Mouse (Mus musculus): ENCODE data around the gene Sec31b. TPM values are rescaled to one million over a fixed set of nuclear protein-coding genes. Genes with fewer than 3 reads are reported as not detected.

Gene Sec31b
- polyA plus RNA-seq, 1 experiment from 2014 or later: 0.54 TPM

DNA sequence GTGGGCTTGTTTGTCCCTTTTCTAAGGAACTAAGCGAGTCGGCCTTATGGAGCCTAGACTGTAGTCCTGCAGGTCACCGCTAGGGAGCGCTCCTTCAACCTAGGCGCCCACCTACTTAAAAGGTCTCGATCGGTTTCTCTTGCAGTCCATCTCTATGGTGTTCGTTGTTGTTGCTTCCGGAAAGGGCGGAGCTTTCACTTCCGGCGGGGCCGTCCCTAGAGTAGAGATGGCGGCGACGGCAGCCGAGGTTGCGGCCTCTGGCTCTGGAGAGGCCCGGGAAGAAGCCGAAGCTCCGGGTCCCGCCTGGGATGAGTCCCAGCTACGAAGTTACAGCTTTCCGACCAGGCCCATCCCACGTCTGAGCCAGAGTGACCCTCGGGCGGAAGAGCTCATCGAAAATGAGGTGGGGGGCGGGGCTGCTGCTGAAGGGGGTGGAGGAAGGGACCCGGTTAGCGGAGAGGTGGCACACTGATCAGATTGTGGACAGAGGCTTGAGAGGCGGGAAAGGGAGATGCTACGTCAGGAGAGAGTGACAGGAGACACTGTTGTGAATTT is 17.1 kb upstream of the Sec31b start, which contains the start of gene Hif1an:
Gene Hif1an (plus strand): TSS at position 199 of the 555 bp plus-strand sequence.
- Histone ChIP-seq H3K4me3 (peak within 1 kb of the TSS; percentile 82), H3K9me3 (no peaks in the 10 kb centered on the region), H3K27me3 (ENCODE audit: insufficient read depth, poor library complexity, severe bottlenecking) (peaks cover 9% of the 10 kb centered on the region; the same call in 1 of the 2 replicates), H3K4me1 (replicated peaks) (peaks cover 16% of the 10 kb centered on the region), H3K36me3 (peaks cover 38% of the 10 kb centered on the region), H3K27ac (peak within 1 kb of the TSS; percentile 94)
- WGBS: under 1% methylated on average over 33 of the region's 33 CpGs
- peak; percentile 96 for DNase-seq (ENCODE audit: low spot score)

DNA sequence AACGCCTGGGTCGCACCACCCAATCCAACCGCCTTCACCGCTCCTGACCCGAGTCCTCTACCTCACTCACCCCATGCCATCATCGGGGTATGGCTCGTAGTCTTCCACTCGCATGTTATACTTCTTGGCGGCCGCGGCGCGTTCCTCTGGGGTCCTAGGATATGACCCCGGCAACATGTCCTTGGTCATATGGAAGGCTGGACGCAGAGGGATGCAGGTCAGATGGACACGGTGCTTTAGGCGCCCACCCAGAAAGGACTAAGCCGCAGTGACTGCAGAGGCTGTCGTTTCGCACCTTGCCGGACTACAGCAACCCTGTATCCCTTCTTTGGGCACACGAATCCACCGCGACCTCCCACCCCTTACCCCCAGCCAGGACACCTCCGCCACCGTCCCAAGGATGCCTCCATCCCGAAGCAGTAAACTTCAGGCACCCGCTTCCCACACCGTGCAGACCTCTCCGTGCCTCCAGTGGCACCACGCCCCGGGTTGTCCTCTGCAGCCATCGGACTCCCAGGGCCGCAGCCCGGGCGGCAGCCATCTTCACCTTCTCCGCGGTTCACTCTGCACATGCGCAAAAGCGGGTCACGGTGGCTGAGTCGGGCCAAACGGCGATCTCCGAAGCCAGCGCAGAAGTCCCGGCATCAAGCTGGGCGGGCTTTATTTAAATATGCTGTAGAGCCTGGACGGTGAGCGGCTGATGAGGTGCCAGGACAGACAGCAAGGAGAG is 9.4 kb upstream of the Sec31b start, which contains the start of gene Ndufb8:
Gene Ndufb8 (minus strand): TSS at position 580 of the 730 bp plus-strand sequence.
- peaks cover 12% of the 10 kb centered on the region; the same call in 1 of the 2 replicates for H3K27me3 ChIP-seq (ENCODE audit: insufficient read depth, poor library complexity, severe bottlenecking)
- peaks cover 36% of the 10 kb centered on the region for H3K36me3 ChIP-seq
- peak within 1 kb of the TSS; percentile 96 for H3K27ac ChIP-seq
- WGBS: under 1% methylated on average over 50 of the region's 50 CpGs
- peaks cover 19% of the 10 kb centered on the region for H3K4me1 ChIP-seq (replicated peaks)
- peak within 1 kb of the TSS; percentile 94 for H3K4me3 ChIP-seq
- peak; percentile 98 for DNase-seq (ENCODE audit: low spot score)
- H3K9me3 ChIP-seq: no peaks in the 10 kb centered on the region

DNA sequence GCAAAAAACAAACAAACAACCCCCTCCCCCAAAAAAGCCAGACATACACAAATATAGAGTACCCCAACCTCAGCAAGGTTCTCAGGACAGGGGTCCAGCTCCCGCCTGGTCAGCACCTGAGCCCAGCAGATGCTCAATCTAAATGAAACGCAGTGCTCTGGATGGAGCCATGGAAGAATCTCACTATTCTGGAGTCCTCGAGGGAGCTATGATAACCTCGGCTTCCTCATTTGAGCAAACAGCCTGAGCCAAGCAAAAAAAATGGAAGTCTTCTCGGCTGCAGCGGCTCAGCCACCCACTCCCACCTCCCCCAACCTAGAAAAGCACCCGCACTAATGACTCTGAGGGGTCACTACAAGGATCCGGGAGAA is 8.8 kb upstream of the Sec31b start:
- WGBS: 9% methylated on average over 8 of the region's 8 CpGs
- Histone ChIP-seq H3K27ac (peak overlapping the region; percentile 96), H3K9me3 (no peaks in the 10 kb centered on the region), H3K36me3 (peaks cover 42% of the 10 kb centered on the region), H3K4me3 (peak overlapping the region; percentile 94), H3K27me3 (ENCODE audit: insufficient read depth, poor library complexity, severe bottlenecking) (peaks cover 9% of the 10 kb centered on the region; the same call in 1 of the 2 replicates), H3K4me1 (replicated peaks) (peaks cover 19% of the 10 kb centered on the region)
- no peak for DNase-seq (ENCODE audit: low spot score)

DNA sequence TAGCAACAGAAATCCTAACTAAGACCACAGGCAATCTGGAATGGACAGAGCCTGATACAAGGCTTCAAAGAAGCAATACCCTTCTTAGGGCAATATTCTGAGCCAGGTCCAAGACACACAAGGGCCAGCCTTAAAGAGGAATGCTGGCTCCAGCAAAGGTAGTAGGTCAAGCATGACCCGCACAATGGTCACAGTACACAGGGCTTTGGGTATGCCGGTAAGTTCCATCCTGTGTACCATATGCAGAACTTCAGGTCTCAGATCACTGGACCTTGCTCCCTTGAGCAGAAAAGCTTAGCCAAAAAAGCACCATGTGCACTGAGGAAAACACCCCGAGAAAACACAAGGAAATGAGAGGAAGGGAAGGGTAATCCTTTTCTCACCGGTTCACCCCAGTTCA is 7.6 kb upstream of the Sec31b start:
- Histone ChIP-seq H3K36me3 (peaks cover 53% of the 10 kb centered on the region), H3K27me3 (ENCODE audit: insufficient read depth, poor library complexity, severe bottlenecking) (peaks cover 6% of the 10 kb centered on the region; the same call in 1 of the 2 replicates), H3K27ac (no peak overlapping the region), H3K4me3 (no peak overlapping the region), H3K9me3 (no peaks in the 10 kb centered on the region), H3K4me1 (replicated peaks) (peaks cover 19% of the 10 kb centered on the region)
- WGBS: 92% methylated on average over 4 of the region's 4 CpGs
- DNase-seq (ENCODE audit: low spot score): no peak

DNA sequence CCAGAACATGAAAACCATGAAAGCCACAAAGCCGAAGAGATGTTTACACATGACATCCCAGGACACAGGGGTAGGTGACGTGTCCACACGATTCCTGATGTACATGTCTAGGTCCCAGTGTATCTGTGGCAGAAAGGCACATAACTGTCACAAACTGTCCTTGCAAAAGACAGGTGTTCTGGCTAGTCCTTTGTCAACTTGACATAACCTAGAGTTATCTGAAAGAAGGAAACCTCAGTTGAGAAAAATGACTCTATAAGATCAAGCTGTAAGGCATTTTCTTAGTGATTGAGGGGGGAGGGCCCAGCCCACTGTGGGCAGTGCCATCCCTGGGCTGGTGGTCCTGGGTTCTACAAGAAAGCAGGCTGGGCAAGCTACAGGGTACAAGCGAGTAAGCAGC is 7.1 kb upstream of the Sec31b start, which contains the start of gene Gm20538:
Gene Gm20538 (minus strand): TSS at position 101 of the 400 bp plus-strand sequence.
- no peak for DNase-seq (ENCODE audit: low spot score)
- Histone ChIP-seq H3K4me3 (no peak within 1 kb of the TSS), H3K9me3 (no peaks in the 10 kb centered on the region), H3K36me3 (peaks cover 59% of the 10 kb centered on the region), H3K27ac (no peak within 1 kb of the TSS), H3K27me3 (ENCODE audit: insufficient read depth, poor library complexity, severe bottlenecking) (peaks cover 3% of the 10 kb centered on the region; the same call in 1 of the 2 replicates), H3K4me1 (replicated peaks) (peaks cover 19% of the 10 kb centered on the region)
- WGBS: 97% methylated on average over 4 of the region's 4 CpGs

DNA sequence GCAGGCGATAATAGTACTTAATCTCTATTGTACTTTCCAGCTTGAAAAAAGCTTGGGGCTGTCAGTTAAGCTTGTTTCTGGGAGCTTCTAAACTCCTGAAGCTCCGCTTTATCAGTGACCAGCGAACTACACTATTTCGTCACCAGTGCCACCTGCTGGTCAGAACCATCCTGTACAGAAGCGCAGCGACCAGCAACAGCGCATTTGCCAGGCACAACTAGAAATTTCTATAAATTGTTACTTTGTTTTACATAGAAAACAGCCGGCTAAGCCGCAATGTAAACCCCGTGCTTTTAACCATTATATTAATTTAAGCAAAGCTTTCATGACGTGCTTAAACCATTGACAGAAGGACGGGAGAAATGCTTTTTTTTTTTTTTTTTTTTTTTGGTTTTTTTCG is 889 bp downstream of the Sec31b start:
- peaks cover 22% of the 10 kb centered on the region for H3K36me3 ChIP-seq
- H3K27ac ChIP-seq: no peak overlapping the region
- DNase-seq (ENCODE audit: low spot score): peak; percentile 78
- H3K27me3 ChIP-seq (ENCODE audit: insufficient read depth, poor library complexity, severe bottlenecking): peaks cover 25% of the 10 kb centered on the region
- WGBS: 5% methylated on average over 13 of the region's 13 CpGs
- peaks cover 8% of the 10 kb centered on the region for H3K4me1 ChIP-seq (replicated peaks)
- H3K9me3 ChIP-seq: peaks cover 19% of the 10 kb centered on the region
- peak overlapping the region; percentile 72 for H3K4me3 ChIP-seq

DNA sequence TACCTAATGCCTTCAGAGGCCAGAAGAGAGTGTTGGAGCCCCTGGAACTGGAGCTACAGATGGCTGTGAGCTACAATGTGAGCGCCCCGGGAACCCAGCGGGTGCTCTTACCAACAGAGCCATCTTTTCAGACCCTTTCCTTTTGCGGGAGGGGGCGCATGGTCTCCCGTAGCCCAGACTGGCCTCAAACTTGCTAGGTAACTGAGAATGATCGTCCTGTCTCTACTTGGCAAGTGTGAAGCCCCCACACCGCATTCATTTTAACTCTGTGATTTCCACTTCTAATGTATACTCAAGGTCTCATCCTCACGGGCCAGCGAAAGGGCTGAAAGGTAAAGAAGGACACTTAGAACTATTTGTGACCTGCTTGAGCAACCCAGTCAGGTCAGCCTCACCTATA is 1.3 kb downstream of the Sec31b start:
- H3K4me1 ChIP-seq (replicated peaks): peaks cover 8% of the 10 kb centered on the region
- peaks cover 18% of the 10 kb centered on the region for H3K36me3 ChIP-seq
- no peak overlapping the region for H3K4me3 ChIP-seq
- peaks cover 21% of the 10 kb centered on the region for H3K9me3 ChIP-seq
- 50% methylated on average over 10 of the region's 10 CpGs for WGBS
- no peak overlapping the region for H3K27ac ChIP-seq
- peaks cover 25% of the 10 kb centered on the region for H3K27me3 ChIP-seq (ENCODE audit: insufficient read depth, poor library complexity, severe bottlenecking)
- DNase-seq (ENCODE audit: low spot score): no peak

DNA sequence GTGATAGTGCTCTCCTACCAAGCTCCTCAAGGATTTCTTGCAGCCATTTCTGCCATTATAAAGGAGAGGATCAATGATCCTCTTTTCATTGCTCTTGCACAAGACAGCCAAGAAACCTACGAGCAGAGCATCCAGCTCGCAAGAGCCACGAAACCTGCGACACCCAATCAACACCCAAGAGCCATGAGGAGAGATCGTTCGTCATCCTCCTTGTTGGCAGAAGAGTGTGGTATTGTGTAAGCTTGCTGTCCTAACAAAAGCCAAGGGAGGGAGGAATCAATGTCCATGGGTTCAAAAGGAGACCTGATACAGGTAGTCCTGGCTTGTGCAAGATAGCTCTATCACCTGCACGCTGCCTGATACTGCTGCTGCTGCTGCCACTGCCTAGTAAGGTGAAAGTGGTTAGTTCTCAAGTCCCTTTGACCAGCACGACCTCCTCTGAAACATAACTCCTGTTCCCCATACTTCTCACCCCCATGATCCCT is 2.9 kb downstream of the Sec31b start:
- peaks cover 21% of the 10 kb centered on the region for H3K9me3 ChIP-seq
- no peak for DNase-seq (ENCODE audit: low spot score)
- peaks cover 25% of the 10 kb centered on the region for H3K27me3 ChIP-seq (ENCODE audit: insufficient read depth, poor library complexity, severe bottlenecking)
- no peak overlapping the region for H3K27ac ChIP-seq
- no peak overlapping the region for H3K4me3 ChIP-seq
- WGBS: 92% methylated on average over 8 of the region's 8 CpGs
- H3K4me1 ChIP-seq (replicated peaks): peaks cover 8% of the 10 kb centered on the region
- H3K36me3 ChIP-seq: peaks cover 1% of the 10 kb centered on the region

DNA sequence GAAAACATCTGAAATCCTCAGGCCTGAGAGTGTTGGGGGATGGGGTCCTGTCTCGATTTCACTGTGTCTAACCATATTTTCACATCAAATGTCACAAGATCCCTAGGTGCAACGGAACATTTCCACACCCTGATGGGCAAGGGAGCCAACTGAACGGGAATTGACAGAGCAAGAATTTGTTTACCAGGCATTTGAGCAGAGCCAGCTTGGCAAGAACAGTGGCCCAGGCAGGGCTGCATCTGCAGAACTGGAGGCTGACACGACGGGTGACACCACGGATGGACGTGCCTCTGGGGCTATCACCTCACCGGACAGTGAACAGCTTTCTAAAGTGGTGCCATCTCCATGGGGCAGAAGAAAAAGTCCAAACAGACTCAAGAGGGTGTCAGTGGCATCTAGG is 8.2 kb downstream of the Sec31b start:
- no peak overlapping the region for H3K4me3 ChIP-seq
- no peak for DNase-seq (ENCODE audit: low spot score)
- H3K27me3 ChIP-seq (ENCODE audit: insufficient read depth, poor library complexity, severe bottlenecking): peaks cover 24% of the 10 kb centered on the region
- WGBS: 85% methylated on average over 8 of the region's 8 CpGs
- H3K27ac ChIP-seq: no peak overlapping the region
- no peaks in the 10 kb centered on the region for H3K4me1 ChIP-seq (replicated peaks)
- no peaks in the 10 kb centered on the region for H3K36me3 ChIP-seq
- H3K9me3 ChIP-seq: peaks cover 21% of the 10 kb centered on the region

DNA sequence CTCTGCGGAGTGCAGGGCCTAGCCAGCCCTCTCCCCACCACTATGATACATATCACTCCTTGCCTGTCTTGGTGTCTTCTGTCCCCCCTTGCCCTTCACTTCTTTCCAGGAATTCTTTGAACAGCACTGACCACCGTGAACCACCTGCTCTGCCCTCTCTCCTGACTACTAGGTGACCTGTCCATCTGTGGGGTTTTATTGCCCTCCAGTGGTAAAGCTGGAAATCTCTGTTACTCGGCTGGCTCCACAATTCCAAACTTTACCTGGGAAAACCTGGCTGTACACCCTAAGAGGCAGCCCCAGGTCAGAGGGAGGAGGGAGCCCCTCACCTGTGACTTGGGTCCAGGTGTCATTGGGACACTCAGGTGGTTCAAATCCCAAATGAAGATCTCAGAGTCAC is 10.3 kb downstream of the Sec31b start:
- peaks cover 8% of the 10 kb centered on the region for H3K9me3 ChIP-seq
- 36% methylated on average over 3 of the region's 3 CpGs for WGBS
- no peak overlapping the region for H3K4me3 ChIP-seq
- DNase-seq (ENCODE audit: low spot score): no peak
- peaks cover 45% of the 10 kb centered on the region for H3K27me3 ChIP-seq (ENCODE audit: insufficient read depth, poor library complexity, severe bottlenecking)
- H3K27ac ChIP-seq: no peak overlapping the region
- no peaks in the 10 kb centered on the region for H3K36me3 ChIP-seq
- H3K4me1 ChIP-seq (replicated peaks): no peaks in the 10 kb centered on the region

DNA sequence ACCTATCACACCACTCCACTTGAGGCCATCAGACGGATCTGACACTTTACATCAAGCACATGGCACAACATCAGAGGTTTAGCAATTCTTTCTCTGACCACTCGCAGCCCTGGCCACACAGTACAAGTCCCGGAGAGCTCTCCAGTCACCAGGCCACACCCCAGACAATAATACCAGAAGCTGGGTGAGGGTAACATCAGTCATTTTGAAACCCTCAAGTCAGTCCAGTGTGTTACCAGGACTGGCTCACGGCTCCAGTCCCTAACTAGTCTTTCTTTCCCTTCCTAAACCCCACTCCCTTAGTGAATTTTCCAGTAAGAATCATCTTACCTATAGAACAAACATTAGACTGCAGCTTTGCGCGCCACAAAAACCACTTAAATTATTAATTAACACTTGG is 15.6 kb downstream of the Sec31b start:
- H3K9me3 ChIP-seq: no peaks in the 10 kb centered on the region
- DNase-seq (ENCODE audit: low spot score): no peak
- H3K4me1 ChIP-seq (replicated peaks): no peaks in the 10 kb centered on the region
- H3K27me3 ChIP-seq (ENCODE audit: insufficient read depth, poor library complexity, severe bottlenecking): peaks cover 88% of the 10 kb centered on the region
- H3K36me3 ChIP-seq: no peaks in the 10 kb centered on the region
- H3K4me3 ChIP-seq: no peak overlapping the region
- no peak overlapping the region for H3K27ac ChIP-seq
- 84% methylated on average over 6 of the region's 6 CpGs for WGBS

DNA sequence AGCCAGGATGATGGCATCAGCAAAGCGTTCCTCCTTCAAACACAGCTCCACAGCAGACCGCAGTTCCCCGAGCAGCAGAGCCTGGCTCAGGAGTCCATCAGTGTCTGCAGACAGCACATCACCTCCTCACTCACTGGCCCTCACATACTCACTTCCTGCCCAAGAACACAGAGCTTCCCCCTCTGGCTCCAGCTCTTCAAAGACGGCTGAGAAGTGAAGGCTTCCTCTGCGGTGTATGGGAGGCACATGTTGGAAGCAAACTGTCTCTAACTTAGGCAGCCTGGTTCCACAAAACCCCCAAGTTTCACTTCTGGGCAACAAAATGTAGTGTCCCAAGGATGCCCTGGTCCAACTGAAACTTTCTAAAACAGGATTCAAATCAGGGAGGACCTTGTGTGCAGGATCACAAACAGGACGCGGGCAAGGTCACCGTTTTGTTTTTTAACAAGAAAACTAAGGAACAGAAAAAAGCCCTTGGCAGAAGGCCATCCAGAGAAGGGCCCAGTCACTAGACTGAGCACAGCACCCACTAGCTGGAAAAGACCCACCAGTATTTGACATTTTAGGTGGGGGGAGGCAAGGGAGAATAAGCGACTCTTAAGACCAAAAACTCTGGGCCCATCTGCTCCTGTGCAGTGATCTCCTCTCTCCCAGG is 20.0 kb downstream of the Sec31b start:
- peaks cover 89% of the 10 kb centered on the region for H3K27me3 ChIP-seq (ENCODE audit: insufficient read depth, poor library complexity, severe bottlenecking)
- H3K27ac ChIP-seq: no peak overlapping the region
- WGBS: 89% methylated on average over 9 of the region's 9 CpGs
- H3K4me1 ChIP-seq (replicated peaks): no peaks in the 10 kb centered on the region
- H3K36me3 ChIP-seq: no peaks in the 10 kb centered on the region
- no peaks in the 10 kb centered on the region for H3K9me3 ChIP-seq
- DNase-seq (ENCODE audit: low spot score): no peak
- H3K4me3 ChIP-seq: no peak overlapping the region

DNA sequence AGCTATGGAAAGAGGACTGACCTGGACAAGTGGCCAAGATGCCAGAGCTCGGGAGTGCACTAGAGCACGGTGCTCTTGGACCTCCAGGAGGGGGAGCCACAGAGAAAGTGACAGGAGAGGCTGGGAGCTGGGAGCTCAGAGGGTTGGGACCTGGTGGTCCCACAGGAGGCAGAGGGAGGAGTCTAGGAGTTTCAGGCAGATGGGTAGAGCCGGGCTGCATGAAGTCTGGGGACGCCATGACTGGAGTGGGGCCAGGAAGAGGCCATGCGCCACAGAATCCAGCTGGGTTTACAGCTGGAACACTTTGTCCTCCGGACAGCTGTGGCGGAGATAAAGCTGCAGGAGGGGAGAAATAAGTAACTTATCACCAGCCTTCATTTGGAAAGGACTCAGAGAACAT is 26.5 kb downstream of the Sec31b start:
- Histone ChIP-seq H3K4me3 (no peak overlapping the region), H3K27ac (no peak overlapping the region), H3K36me3 (no peaks in the 10 kb centered on the region), H3K4me1 (replicated peaks) (peaks cover 41% of the 10 kb centered on the region), H3K27me3 (ENCODE audit: insufficient read depth, poor library complexity, severe bottlenecking) (peaks cover 98% of the 10 kb centered on the region), H3K9me3 (no peaks in the 10 kb centered on the region)
- WGBS: 24% methylated on average over 7 of the region's 7 CpGs
- DNase-seq (ENCODE audit: low spot score): peak; percentile 31
